Mouse (Mus musculus) heart, adult 2 months (tissue): Measurements from ENCODE around the gene Naglu.

Source experiments
- CTCF ChIP-seq: fragments of 200-600 bp; IDR thresholded peaks from 2 replicates; pipeline ENCODE4 v1.8.1; 2022; ENCODE audit warnings: antibody characterized with exemption, mild to moderate bottlenecking, moderate library complexity
- POLR2A ChIP-seq: fragments of 200-500 bp; IDR thresholded peaks from 2 replicates; pipeline ENCODE4 v1.6.1; 2011; ENCODE audit warnings: mild to moderate bottlenecking, low read depth, low read length, control low read depth; ENCODE audit not compliant: insufficient read depth

DNA sequence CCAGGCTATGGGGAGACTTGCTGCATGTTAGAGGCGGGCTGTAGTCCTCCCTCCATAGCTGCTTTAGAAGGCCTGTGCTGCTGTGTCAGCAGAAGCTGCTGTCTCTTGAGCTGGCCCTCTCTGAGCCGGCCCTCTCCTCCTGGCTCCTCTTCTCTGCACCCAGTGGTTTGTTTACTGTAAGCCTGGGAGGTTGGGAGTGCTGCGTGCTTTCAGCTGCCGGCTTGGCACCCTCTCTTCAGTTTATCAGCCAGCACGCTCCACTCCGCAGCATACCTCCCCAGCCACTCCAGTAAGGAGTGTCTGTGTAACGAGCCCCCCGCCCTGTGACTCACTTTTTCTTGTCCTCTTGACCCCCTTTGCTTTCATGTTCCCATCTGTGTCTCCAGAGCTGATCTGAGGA is 12.9 kb upstream of the Naglu start:
- TF ChIP-seq POLR2A (no peak), CTCF (no peak)
